Mouse (Mus musculus) forebrain, embryonic 14.5 days (tissue): ENCODE results near the gene Thoc5. TPM values are rescaled to one million over a fixed set of nuclear protein-coding genes. Genes with fewer than 3 reads are reported as not detected.
A peak's percentile ranks its signal among the peaks of the same experiment; 100 is the strongest.

ENCODE experiments used
- ATAC-seq: fragments of 200-750 bp; cut with Nextera tagmentation; 2 replicates; pipeline ENCODE4 v1.8.0; 2017; ENCODE audit warnings: mild to moderate bottlenecking, moderate library complexity
- DNase-seq: peaks from one replicate; pipeline ENCODE4 v3.0.0-alpha.2; 2015; ENCODE audit warnings: low spot score
- H3K27ac ChIP-seq: fragments of 300-500 bp; sonication (generic); 2 replicates; pipeline ENCODE4 v1.5.1; 2014; ENCODE audit warnings: low read depth, mild to moderate bottlenecking, control low read depth, low read length, moderate library complexity
- H3K27me3 ChIP-seq: fragments of 300-500 bp; sonication (generic); replicated peaks from 2 replicates; pipeline ENCODE4 v1.6.1; 2014; ENCODE audit warnings: low read length, control low read depth, mixed read lengths; ENCODE audit not compliant: control insufficient read depth, insufficient read depth
- H3K36me3 ChIP-seq: fragments of 300-500 bp; sonication (generic); 2 replicates; pipeline ENCODE4 v1.6.1; 2014; ENCODE audit warnings: low read length, control low read depth; ENCODE audit not compliant: control insufficient read depth, insufficient read depth
- H3K4me1 ChIP-seq: fragments of 300-500 bp; sonication (generic); 2 replicates; pipeline ENCODE4 v1.6.1; 2014; ENCODE audit warnings: antibody characterized with exemption, low read length, control low read depth; ENCODE audit not compliant: control insufficient read depth, insufficient read depth
- H3K4me2 ChIP-seq: fragments of 300-500 bp; sonication (generic); 2 replicates; pipeline ENCODE4 v1.6.1; 2014; ENCODE audit warnings: mild to moderate bottlenecking, control low read depth, low read length
- H3K4me3 ChIP-seq: fragments of 300-500 bp; sonication (generic); 2 replicates; pipeline ENCODE4 v1.5.1; 2014; ENCODE audit warnings: low read depth, low read length, control low read depth
- H3K9ac ChIP-seq: fragments of 300-500 bp; sonication (generic); 2 replicates; pipeline ENCODE4 v1.6.1; 2014; ENCODE audit warnings: mild to moderate bottlenecking, low read length, control low read depth, moderate library complexity
- H3K9me3 ChIP-seq: fragments of 300-500 bp; sonication (generic); replicated peaks from 2 replicates; pipeline ENCODE4 v1.6.1; 2016; ENCODE audit warnings: low read length, control low read depth, mixed read lengths; ENCODE audit not compliant: control insufficient read depth
- WGBS: fragments of 180-500 bp; shearing (Covaris S2); extraction: QIAGEN DNeasy Blood & Tissue Kit; methylation state at CpG from one replicate; pipeline ENCODE4 v1.1.7; 2014; 5-methylcytosine and 5-hydroxymethylcytosine counted together
- polyA plus RNA-seq: library from polyadenylated mRNA; unstranded; fragments of >200 nt; fragmentation: Nextera tagmentation; extraction: Ambion mirVana; gene quantifications from 2 replicates; pipeline ENCODE4 v1.2.1, GENCODE M21; 2014

The Thoc5 gene
- 72.8 and 77.5 TPM in 2 replicates for polyA plus RNA-seq

GRCm38 (mm10) chr11:4894848-4895816, at the start of gene Thoc5:
TSS of gene Thoc5 (plus strand) at chr11:4895320.
- peaks cover 7% of the 10 kb centered on the region for H3K4me1 ChIP-seq
- peak within 1 kb of the TSS; percentile 89 for H3K9ac ChIP-seq
- peak; percentile 91 for DNase-seq
- WGBS, result 4% methylated on average over 52 of the region's 52 CpGs
- peak within 1 kb of the TSS; percentile 65 for H3K27ac ChIP-seq
- H3K9me3 ChIP-seq, result no peaks in the 10 kb centered on the region
- no peaks in the 10 kb centered on the region for H3K27me3 ChIP-seq
- H3K36me3 ChIP-seq, result peaks cover 42% of the 10 kb centered on the region
- peak within 1 kb of the TSS; percentile 80 for H3K4me3 ChIP-seq
- H3K4me2 ChIP-seq, result peak within 1 kb of the TSS; percentile 71
- ATAC-seq, result peak; percentile 94

GRCm38 (mm10) chr11:4848483-4849248, 46.5 kb upstream of the Thoc5 start:
- Histone ChIP-seq H3K4me1 (peaks cover 12% of the 10 kb centered on the region), H3K4me2 (peak overlapping the region; percentile 67), H3K27ac (peak overlapping the region; percentile 71), H3K36me3 (no peaks in the 10 kb centered on the region), H3K27me3 (no peaks in the 10 kb centered on the region), H3K9me3 (no peaks in the 10 kb centered on the region), H3K4me3 (peak overlapping the region; percentile 93), H3K9ac (peak overlapping the region; percentile 92)
- DNase-seq, result peak; percentile 42
- WGBS, result 1% methylated on average over 50 of the region's 50 CpGs
- no peak; the same call in 1 of the 2 replicates for ATAC-seq

DNA sequence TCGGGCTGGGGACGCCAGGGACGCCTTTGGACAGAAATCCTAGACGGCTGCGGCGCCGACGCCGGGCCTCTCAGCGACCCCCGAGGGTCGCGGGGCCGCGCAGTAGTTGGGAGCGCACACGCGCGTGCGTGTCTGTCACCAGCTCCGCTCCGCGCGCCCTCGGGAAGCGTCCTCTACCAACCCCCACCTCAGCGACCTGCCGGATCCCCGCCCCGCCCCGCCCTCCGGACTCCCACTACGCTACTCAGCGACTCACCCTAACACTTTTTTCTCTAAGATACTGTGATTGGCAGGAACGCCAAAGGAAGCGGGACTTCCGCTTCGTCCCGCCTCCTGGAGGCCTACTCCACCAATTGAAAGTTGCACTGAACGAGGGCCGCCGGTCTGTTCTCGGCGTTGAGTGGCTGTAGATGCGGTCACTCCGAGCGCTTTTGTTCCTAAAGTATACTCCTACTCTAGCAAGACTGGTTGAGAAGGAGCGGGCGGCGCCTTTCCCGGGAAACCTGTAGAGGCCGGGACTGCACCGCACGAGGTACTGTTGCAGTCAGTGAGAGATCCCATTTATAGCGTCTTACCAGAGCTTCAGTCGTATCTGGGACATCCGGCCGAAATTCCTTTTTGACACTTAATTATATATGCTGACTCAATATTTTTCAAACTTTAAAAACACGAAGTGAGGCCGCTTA, 45.7 kb upstream of the Thoc5 start, which contains the start of gene Nf2:
Nf2 (minus strand) TSS at position 279 of the 686 bp plus-strand sequence.
- peak; percentile 99 for ATAC-seq
- H3K4me1 ChIP-seq, result peaks cover 12% of the 10 kb centered on the region
- H3K36me3 ChIP-seq, result no peaks in the 10 kb centered on the region
- peak within 1 kb of the TSS; percentile 93 for H3K4me3 ChIP-seq
- H3K9ac ChIP-seq, result peak within 1 kb of the TSS; percentile 92
- DNase-seq, result peak; percentile 100
- peak within 1 kb of the TSS; percentile 67 for H3K4me2 ChIP-seq
- under 1% methylated on average over 53 of the region's 60 CpGs for WGBS
- H3K27ac ChIP-seq, result peak within 1 kb of the TSS; percentile 71
- no peaks in the 10 kb centered on the region for H3K27me3 ChIP-seq
- H3K9me3 ChIP-seq, result no peaks in the 10 kb centered on the region

DNA sequence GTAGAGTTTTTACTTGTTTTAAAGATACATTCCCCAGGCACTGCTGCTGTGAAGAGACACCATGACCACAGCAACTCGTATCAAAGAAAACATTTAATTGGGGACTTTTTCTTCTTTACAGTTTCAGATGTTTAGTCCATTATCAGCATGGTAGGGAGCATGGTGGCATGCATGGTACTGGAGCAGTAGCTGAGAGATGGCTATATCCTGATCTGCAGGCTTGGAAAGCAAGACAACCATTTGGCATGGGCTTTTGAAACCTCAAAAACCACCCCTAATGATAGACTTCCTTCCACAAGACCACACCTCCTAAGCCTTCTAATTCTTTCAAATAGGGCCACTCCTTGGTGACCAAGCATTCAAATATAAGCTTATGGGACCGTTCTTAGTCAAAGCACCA, 44.7 kb upstream of the Thoc5 start:
- Histone ChIP-seq H3K27ac (no peak overlapping the region), H3K4me1 (peaks cover 12% of the 10 kb centered on the region), H3K4me2 (peak overlapping the region; percentile 52; the same call in 1 of the 2 replicates), H3K9me3 (no peaks in the 10 kb centered on the region), H3K4me3 (no peak overlapping the region), H3K27me3 (no peaks in the 10 kb centered on the region), H3K36me3 (no peaks in the 10 kb centered on the region), H3K9ac (no peak overlapping the region)
- DNase-seq (no peak), ATAC-seq (no peak)
- WGBS, result 93% methylated on average over 2 of the region's 2 CpGs

GRCm38 (mm10) chr11:4853021-4853420, 42.1 kb upstream of the Thoc5 start:
- H3K4me1 ChIP-seq, result peaks cover 2% of the 10 kb centered on the region
- DNase-seq (no peak), ATAC-seq (no peak)
- no peaks in the 10 kb centered on the region for H3K9me3 ChIP-seq
- H3K27me3 ChIP-seq, result no peaks in the 10 kb centered on the region
- H3K4me2 ChIP-seq, result no peak overlapping the region
- no peak overlapping the region for H3K9ac ChIP-seq
- no peak overlapping the region for H3K27ac ChIP-seq
- H3K4me3 ChIP-seq, result no peak overlapping the region
- no peaks in the 10 kb centered on the region for H3K36me3 ChIP-seq

DNA sequence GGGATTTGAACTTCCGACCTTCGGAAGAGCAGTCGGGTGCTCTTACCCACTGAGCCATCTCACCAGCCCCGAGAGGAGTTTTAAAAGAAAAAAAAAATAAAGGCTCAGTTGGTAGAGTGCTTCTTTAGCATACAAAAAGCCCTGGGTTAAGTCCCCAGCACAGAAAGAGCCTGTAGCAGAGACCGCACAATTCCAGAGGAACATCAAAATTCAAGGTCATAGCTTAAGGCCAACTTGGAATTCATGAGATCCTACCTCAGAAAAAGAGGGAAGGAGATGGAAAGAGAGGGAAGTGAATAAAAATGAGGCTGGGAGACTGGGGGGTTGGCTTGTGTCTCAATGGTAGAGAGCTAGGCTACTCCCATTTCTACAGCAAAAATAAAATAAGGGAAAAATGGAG, 40.9 kb upstream of the Thoc5 start:
- Histone ChIP-seq H3K4me2 (no peak overlapping the region), H3K27ac (no peak overlapping the region), H3K36me3 (no peaks in the 10 kb centered on the region), H3K9me3 (no peaks in the 10 kb centered on the region), H3K9ac (no peak overlapping the region), H3K4me3 (no peak overlapping the region), H3K4me1 (no peaks in the 10 kb centered on the region), H3K27me3 (no peaks in the 10 kb centered on the region)
- 94% methylated on average over 5 of the region's 5 CpGs for WGBS
- no peak for ATAC-seq
- no peak for DNase-seq

GRCm38 (mm10) chr11:4858416-4858815, 36.7 kb upstream of the Thoc5 start:
- Histone ChIP-seq H3K9me3 (no peaks in the 10 kb centered on the region), H3K4me3 (no peak overlapping the region), H3K27me3 (no peaks in the 10 kb centered on the region), H3K36me3 (no peaks in the 10 kb centered on the region), H3K4me2 (no peak overlapping the region), H3K4me1 (no peaks in the 10 kb centered on the region), H3K27ac (no peak overlapping the region), H3K9ac (no peak overlapping the region)
- ATAC-seq (no peak), DNase-seq (no peak)
- 60% methylated on average over 2 of the region's 2 CpGs for WGBS

GRCm38 (mm10) chr11:4860986-4861385, 34.1 kb upstream of the Thoc5 start:
- Histone ChIP-seq H3K36me3 (no peaks in the 10 kb centered on the region), H3K4me2 (no peak overlapping the region), H3K27ac (no peak overlapping the region), H3K4me3 (no peak overlapping the region), H3K27me3 (no peaks in the 10 kb centered on the region), H3K9ac (no peak overlapping the region), H3K9me3 (no peaks in the 10 kb centered on the region), H3K4me1 (no peaks in the 10 kb centered on the region)
- ATAC-seq (no peak), DNase-seq (no peak)
- WGBS, result 74% methylated on average over 1 of the region's 1 CpGs
